ENCODE assay signal across 10 mouse cellular contexts in genomic region chr4:65475925-65476560, GRCm38 (mm10).
DNase-seq lines count a peak whose midpoint lies in the region.
"Had no signal": no experiment of that assay in that cellular context is flagged by ENCODE, and none has a peak within 500 bp of the region (broad histone marks: within the 10 kb centered on the region; RNA-seq: fewer than 3 reads in every experiment).

No protein-coding gene starts in this region.

- peak; percentile 25 to 72 for DNase-seq in adrenal gland, adult (ENCODE audit: inconsistent age in 2 of 2, low spot score in 1 of 2)
- DNase-seq in adrenal gland, postnatal 4 days (ENCODE audit: low spot score in 2 of 2): no peak
- DNase-seq in heart, adult 18-20 months: peak; percentile 11 to 18
- no peak for DNase-seq in heart, adult 9 months (ENCODE audit: low spot score in 2 of 2)
- peak; percentile 6 to 11 for DNase-seq in urinary bladder, adult 18-20 months (ENCODE audit: low spot score in 2 of 2)
- no peak for DNase-seq in urinary bladder, adult 2 months (ENCODE audit: low spot score)
- DNase-seq in spleen, postnatal 4 days (ENCODE audit: low spot score in 2 of 2): no peak
- DNase-seq in lung, postnatal 14 days: no peak
- DNase-seq: kidney, adult 2 months; kidney, postnatal 14 days had no signal

Comparison
In these comparisons a context has a peak if more than half of its experiments do, and no peak if none do; other contexts are left out.
1. DNase-seq: peak in adrenal gland, adult (2 of 2), heart, adult 18-20 months (2 of 2) and urinary bladder, adult 18-20 months (2 of 2); none in adrenal gland, postnatal 4 days (0 of 2), heart, adult 9 months (0 of 2), urinary bladder, adult 2 months (single experiment), spleen, postnatal 4 days (0 of 2) and lung, postnatal 14 days (single experiment).